Mouse (Mus musculus) granulocyte monocyte progenitor cell, adult 5-6 weeks (primary cell): ENCODE results near the gene Taf4. TPM values are rescaled to one million over a fixed set of nuclear protein-coding genes. Genes with fewer than 3 reads are reported as not detected.
A peak's percentile ranks its signal among the peaks of the same experiment; 100 is the strongest.

Experiments
- ATAC-seq: replicated peaks from 2 replicates; pipeline ENCODE4 v1.8.0; 2016; ENCODE audit warnings: mild to moderate bottlenecking, moderate TSS enrichment, inconsistent platforms; ENCODE audit not compliant: poor library complexity, severe bottlenecking
- total RNA-seq, 2 experiments: library from RNA; stranded (forward) in 1 of 2; stranded (reverse) in 1 of 2; fragments of 200-712, 200-1000 nt in 1 of 2; fragments of >200 nt in 1 of 2; fragmentation: Nextera tagmentation in 1 of 2; gene quantifications; 2 replicates each; pipeline ENCODE4 v1.2.3; 2014 to 2017

Gene Taf4
- total RNA-seq (2014; fragmentation: Nextera tagmentation) (12.6 and 17.2 TPM in 2 replicates), total RNA-seq (2017) (13.5 and 14.1 TPM in 2 replicates)

DNA sequence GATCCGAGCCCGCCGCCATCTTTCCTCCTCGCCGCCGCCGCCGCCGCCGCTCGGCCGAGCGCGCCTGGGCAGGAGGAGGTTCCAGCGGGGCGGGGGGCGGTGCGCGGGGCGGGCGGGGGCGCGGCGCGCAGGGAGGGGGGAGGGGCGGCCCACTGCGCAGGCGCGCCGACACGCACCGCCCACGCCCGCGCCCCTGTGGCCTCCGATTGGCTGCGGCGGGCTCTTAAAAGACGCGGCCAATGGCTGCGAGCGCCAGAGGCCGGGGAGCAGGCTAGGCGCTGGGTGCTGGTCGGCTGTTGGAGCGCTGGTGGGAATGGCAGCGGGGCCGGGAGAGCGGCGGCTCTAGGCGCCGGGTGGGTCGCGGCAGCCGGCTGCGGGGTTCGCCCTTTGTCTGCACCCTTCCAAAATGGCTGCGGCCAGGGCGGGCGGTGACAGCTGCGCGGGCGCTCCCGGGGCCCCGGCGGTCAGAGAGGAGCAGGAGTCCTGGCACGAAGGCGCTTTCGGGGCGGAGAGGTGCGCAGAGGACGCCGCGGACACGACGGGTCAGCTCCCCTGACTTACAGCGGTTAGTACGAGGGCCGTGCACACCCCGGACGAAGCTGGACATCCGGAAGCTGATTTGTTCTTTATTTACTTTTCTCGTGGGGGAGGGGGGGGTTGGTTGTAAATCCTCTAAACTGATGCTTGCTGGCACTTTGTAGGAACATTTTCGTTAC is at the start of gene Taf4:
Taf4 (minus strand) TSS at position 19 of the 716 bp plus-strand sequence.
- peak; percentile 71 for ATAC-seq

DNA sequence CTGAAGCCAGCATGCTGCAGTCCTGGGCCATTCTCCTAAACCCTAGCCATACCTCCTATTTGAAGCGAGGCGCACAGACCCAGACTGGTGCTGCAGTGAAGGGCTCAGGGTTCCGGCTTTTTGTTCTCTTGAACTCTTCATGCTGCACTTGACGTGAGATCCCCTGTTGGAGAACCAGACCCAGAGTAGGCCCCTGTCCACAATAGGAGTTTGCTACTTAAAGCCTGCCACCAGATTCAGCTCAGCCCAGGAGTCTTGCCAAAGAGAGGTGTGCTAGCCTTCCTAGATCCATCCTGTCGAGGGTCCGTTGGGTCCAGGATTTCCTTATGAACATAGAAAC is 49.4 kb upstream of the Taf4 start:
- no peak for ATAC-seq

DNA sequence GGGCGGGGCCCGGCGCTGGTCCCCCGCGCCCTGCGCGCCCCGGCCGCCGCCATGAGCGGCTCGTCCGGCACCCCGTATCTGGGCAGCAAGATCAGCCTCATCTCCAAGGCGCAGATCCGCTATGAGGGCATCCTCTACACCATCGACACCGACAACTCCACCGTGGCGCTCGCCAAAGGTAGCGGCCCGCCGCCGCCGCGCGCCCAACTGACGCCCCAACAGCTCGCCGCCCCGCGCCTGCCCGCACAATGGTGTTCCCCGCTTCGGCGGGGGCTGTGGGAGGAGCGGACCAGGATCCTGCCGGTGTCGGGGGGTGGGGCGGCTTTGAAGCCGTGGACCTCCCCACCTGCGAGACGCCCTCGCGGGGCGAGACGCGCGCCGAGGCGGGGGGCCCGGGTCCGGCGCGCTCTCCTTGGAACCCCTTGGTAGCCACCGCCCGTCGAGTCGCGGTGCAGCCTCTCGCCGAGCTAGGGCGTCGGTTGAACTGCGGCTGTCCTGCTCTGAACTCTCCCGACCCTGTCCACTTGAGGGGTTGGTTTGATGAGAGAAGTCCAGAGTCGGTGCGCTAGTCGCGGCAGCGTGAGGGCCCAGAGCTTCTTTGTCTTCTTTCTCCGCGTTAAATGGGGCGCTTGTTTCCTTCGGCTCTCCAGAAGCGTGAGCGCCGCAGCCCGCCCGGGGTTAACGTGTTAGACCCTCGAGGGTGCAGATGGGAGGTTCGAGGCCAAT is 48.9 kb upstream of the Taf4 start:
- ATAC-seq: 0 out of 2 replicates have a peak, but pooled peaks have one; percentile 1

DNA sequence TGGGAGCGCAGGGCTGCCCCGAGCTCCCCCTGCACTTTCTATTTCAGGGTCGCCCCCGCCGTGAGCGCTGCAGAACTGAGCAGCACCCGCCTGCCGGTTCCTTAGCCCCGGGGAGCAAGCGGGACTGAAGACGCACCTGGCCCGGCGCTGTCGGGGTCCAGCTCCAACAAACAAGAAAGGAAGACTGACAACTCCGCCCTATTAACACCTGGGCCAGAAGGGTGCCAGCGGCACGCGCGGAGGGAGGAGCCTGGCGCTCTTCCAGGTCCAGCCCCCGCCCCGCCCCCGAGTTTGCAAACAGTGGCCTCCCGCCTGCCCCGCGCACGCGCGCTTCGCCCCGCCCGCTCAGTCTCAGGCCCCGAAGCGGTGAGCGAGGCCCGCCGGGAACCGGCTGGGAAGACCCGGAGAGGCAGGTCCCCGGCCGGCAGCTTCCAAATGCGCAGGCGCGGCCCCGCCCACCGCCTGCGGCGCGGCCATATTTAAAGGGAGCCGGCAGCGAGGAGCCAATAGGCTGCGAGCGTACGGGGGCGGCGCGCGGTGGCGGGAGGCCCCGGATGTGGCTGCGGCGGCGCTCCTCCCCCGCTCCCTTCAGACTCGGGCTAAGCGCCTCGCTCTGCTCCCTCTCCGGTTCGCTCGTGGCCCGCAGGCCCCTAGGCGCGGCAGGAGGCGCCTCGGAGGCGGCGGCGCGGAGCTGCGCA is 48.1 kb upstream of the Taf4 start, which contains the start of gene Lsm14b:
Lsm14b (plus strand) TSS at position 587 of the 698 bp plus-strand sequence.
- ATAC-seq: peak; percentile 81

DNA sequence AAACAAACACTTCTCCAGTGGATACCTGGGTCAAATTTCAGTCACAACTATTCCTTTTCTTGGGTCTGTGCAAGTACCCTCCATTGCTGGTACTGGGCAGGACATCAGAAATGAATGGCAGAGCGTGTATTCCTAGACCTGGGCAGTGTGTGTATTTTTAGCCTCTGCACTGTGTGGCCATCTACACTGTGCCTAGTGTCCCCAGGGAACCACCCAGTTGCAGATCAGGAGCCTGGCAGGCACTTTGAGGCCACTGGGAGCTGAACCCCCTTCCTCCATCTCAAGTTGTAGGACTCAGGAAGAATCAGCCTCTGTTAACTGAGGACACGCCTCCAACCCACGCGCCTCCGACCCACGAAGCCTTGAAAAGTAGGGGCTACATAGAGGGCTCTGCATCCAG is 46.3 kb upstream of the Taf4 start:
- no peak for ATAC-seq

DNA sequence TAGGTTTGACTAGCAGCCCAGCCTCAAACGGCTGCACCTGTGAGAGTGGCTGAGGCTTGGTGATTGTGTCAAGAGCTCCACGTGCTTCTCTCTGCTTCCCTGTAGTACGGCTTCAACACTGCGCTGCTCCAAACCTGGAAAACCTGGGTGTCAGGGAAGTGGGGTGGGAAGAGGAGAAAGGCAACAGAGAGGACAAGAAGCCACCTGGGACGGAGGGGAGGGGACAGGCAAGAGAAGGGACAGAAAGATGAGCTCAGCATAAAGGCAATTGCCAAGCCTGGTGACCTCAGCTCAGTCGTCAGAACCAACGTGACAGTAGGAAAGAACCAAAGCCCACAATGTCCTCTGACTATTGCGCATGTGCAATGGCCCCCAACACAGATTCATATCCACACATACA is 44.5 kb upstream of the Taf4 start:
- ATAC-seq: no peak

DNA sequence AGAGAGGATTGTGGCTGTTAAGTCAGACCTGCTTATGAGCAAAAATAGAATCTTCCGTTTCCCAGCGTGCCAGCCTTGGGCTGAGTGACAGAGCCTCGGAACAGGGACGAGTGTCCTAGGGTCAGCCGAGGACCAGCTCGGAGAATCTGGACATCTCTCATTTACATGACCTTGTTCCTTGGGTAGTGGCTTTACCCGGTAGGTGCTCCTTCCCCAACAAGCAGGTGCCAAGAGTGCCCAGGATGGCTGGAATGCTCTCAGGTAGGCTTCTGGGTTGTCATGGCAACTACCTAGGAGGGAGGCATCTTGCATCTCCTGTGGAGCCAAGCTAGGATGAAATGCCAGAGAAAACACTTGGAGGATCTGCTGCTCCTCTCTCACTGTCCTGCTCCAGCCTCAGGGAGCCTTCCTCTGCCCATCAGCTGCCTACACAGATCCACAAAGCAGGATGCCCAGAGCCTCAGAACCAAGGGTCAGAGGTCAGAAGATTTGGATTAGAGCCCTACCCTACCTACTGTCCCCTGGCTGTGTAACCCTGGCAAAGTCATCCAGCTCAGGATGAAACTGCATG is 43.7 kb upstream of the Taf4 start:
- no peak for ATAC-seq

DNA sequence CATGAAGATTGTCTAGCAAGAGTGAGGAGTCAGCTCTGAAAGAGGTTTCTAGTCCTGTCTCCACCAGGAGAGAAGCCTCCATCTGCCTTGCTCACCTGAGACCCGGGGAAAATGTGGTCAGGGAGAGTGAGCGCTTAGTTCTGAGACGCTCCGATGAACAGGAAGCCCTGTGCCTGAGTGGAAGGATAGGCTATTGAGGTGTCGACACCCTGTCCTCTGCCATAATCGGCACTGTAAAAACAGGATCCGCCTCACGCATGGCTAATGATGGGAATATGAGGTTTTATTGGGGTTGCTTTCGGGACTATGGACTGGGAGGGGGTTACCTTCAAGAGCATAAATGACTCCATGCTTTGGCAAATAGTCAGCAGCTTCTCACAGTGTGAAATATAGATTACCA is 42.1 kb upstream of the Taf4 start:
- no peak for ATAC-seq

DNA sequence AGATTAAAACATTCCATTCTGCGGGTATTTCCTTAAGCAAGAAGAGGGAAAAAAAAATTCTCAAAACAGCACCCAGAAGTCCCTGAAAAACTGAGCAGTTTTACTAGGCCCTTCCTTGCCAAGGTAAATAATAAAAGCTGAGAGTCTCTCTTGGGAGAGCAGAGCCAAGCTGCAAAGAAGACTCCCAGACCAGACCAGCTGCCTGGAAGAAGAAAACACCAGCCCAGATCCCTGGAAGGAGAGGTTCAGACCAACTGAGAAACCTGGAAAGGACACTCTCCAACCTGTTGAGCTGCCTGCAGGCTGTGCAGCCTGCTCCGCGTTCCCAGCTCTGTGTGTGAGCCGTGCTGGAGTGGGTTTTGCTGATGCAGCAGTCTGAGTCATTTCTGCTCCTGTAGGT is 41.2 kb upstream of the Taf4 start:
- no peak for ATAC-seq

DNA sequence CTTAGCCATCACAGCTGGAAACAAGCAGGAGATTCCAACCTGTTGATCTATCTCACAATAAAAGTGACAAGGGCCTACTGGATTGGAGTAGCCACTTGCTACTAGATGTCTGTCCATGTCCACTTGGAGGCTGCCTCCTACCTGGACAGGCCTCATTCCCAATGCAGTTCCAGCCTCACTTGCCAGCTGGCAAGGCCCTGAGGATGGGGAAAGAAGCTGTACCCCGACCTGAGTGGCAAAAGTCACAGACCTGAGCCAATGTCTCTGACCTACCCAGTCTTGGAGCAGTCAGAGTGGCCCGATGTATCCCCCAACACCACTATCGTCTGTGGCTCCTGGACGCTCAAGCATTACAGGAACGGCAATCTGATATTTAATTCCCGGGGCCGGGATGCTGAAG is 37.2 kb upstream of the Taf4 start:
- no peak for ATAC-seq

DNA sequence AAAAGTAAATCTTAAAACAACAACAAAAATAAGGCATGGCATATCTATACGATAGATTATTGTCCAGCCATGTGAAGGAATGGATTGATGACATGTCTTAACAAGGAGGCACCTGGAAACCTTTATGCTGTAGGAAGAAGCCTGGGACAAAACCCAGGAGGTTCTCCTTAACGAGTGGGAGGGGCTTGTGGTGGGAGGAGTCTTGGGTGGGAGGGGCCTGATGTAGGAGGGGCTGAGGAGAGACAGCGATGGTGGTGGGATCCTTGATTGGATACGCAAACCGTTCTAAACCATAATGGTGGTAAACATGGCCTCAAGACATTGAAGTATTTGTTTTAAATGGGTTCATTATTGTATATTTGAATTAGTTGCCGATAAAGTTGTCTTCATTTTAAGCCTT is 34.9 kb upstream of the Taf4 start:
- ATAC-seq: no peak

DNA sequence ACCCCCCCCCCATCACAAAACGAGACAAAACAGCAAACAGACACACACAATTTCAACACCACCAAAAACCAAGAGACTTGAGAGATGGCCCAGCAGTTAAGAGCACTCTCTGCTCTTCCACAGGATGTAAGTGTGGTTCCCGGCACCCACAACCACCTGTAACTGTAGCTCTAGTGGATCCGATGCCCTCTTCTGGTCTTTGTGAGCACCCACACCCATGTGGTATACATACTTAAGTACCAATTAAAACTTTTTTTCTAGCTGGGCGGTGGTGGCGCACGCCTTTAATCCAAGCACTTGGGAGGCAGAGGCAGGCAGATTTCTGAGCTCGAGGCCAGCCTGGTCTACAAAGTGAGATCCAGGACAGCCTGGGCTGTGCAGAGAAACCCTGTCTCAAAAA is 34.2 kb upstream of the Taf4 start:
- no peak for ATAC-seq

DNA sequence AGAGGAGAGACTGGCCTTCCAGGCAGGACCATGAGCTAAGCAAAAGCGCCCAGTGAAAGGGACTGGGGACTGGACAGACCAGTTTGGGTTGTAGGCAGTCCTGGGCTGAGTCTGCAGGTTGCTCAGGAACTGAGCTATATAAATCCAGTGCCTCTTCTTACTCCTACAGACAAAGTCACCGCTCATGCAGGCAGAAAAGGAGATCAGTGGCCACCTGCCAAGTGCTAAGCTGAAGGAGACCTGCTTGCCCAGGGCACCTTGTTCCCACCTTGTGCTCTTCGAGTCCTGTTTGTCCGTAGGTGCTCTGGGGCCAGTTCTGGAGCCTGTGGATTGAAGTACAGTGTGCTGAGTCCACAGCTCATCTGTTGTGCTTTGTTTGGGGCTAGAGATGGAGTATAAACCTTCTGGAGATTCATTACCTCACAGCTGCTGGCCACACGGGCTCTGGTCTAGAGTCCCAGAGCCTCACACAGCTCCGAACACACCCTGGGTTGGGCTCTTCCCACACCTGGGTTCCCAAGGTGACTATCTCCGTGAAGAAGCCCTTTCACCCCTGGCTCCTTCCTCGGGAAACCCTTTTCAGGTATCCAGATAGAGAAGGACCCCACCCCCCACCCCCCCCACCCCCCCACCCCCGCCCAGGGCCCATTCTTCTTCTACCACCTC is 30.0 kb upstream of the Taf4 start:
- ATAC-seq: no peak

DNA sequence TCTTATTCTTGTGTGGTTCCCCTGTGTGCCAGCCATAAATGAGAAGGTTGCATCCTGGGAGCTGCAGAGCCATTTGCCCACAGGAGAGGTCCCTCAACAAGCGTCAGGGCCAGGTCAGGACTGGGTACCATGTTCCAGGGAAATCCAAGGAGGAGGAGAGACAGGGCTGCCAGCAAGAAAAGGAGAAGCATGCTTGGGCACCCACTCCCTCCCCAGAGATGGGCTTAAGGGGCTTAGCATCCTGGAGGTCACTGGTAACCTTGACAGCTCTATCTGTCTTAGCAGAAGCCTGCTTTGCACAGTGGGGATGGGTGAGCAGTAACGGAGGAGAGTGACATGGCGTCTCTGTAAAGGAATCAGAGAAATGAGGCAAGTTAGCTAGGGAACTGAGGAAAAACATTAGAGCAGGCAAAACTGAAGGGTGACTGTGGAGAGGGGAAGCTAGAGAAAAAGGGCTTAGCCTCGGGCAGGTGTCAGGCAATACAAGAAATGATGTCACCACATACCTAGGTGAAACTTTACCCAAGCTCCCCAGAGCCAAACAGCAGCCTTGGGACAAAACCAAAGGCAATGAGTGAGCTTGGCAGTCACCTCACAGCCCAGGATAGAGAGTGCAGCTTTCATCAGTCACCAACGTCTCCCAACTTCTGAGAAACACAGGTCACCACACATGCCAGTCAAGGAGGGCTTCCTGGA is 29.4 kb upstream of the Taf4 start:
- no peak for ATAC-seq

DNA sequence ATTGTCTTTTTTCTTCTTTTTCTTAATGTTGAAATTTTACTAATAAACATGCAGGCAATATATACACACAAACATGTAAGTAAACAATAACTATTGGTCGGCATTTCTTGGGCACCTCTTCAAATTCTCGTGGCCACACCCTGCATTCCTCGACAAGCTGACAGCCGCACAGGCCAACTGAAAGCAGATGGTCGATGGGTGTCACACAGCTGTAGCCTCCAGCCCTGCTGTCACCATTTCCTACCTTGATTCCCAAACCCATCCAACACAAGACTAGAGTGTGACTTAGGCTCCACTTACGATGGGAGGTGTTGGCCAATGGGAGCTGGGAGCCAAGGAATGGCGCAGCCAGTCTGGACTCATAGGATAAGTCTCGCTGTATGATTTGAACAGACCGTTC is 25.2 kb upstream of the Taf4 start:
- no peak for ATAC-seq

DNA sequence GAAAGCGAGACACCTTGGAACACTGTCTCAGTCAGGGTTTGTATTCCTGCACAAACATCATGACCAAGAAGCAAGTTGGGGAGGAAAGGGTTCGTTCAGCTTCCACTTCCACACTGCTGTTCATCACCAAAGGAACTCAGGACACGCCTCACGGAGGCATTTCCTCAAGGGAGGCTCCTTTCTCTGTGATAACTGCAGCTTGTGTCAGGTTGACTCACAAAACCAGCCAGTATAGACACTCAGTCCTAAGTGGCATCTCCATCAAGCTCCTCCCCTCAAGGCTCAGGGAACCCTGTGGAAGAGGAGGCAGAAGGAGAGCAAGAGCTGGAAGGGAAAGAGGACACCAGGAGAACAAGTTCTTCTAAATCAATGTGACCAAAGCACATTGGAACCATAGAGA is 22.0 kb upstream of the Taf4 start:
- no peak for ATAC-seq

DNA sequence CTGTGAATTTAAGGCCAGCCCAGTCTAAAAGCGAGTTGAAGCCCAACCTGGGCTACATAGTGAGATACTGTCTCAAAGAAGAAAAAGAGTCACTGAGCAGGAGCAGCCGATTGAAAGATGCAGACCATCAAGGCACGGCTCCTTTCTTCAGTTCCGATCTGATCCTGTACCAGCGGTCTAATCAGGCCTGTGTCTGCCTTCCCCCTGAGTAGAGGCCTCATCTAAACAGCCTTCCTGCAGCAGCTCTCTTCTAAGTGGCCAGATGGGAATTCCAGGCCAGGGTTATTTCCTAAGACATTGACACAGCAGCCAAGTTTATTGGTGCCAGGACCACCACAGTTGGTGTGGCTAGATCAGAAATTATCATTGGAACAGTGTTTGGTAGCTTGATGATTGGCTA is 16.6 kb upstream of the Taf4 start:
- ATAC-seq: no peak

DNA sequence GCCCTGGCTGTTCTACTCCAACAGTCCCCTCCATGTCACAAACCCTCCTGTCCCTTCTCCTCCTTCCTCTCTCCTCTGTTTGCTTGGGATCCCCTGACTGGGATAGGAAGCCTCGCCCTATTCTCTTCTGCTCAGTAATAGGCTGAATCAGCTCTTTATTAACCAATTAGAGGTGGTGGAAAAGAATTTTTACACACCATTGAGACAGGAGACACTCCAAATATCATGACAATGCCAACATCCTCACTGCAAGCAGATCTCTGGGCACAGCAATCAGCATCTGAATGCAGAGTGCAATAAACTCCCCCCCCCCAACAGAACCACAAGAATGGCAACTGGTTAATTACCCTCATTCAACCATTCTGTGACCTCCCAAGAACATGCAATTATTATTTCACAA is 12.7 kb upstream of the Taf4 start:
- no peak for ATAC-seq

DNA sequence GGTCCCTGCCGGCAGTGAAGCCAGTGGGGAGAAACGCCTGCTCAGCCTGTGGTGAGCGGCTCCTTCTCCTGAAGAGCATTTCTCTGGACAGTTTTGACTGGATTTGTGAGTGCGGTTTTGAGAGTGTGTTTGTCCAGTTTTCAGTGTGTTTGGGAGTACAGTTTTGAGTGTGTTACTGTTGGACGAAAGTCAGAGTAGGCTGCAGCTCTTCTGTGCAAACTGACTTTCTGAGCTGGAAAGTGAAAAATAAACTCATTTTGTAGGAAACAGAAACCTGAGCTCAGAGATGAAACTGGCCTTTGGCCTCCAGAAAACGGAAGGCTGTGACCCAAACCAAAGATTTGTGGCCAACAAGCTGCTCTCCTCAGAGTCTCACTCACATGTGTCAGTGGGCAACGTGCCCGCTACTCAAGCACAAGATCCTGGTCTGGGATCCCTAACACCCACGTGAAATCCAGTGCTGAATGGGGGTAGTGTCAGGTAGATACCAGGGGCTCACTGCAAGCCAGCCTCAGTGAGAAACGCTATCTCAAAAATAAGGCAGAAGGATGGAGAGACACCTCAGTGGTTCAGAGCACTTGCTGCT is 10.1 kb upstream of the Taf4 start:
- ATAC-seq: peak; percentile 36

DNA sequence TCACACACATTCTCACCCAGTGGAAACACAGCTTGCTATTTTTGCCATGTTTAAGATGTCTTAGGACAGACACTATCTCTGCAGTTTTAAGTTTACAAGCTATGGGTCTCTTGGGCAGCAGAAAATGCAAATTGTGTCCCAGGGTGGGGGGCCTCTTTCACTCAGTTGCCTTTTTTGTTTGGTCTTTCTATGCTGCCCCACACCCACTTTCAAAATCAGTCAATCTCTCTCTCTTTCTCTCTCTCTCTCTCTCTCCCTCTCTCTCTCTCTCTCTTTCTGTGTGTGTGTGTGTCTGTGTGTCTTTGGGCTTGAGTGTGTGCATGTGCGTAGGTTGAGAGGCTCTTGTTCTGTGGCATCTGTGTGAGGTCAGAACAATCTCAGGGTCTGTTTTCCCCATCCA is 9.2 kb upstream of the Taf4 start:
- no peak for ATAC-seq
